Mouse (Mus musculus) lung, postnatal 36 days (tissue): Measurements from ENCODE around the gene Capg.

Source experiments
- DNase-seq: peaks from one replicate; pipeline ENCODE4 v3.0.0; 2022; ENCODE audit warnings: mixed read lengths

Capg gene

DNA sequence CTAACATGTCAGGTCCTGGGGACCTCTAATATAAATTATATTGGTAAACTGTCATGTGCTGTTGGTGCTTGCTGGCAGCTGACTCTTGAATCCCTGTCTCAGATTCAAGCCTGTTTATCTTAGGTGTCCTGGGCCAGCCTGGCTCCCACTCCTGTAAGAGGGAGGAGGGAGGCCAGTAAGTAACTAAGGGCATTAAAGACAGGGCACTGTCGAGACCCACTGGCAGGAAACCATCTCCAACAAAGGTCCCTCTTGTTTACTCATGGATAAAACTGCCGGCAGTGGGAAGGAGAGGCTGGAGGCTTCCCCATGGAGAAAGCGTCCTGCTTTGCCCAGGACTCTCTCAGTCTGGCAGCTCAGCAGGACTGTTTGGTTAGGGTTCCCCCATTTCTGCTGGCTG is 27.6 kb downstream of the Capg start:
- no peak for DNase-seq

DNA sequence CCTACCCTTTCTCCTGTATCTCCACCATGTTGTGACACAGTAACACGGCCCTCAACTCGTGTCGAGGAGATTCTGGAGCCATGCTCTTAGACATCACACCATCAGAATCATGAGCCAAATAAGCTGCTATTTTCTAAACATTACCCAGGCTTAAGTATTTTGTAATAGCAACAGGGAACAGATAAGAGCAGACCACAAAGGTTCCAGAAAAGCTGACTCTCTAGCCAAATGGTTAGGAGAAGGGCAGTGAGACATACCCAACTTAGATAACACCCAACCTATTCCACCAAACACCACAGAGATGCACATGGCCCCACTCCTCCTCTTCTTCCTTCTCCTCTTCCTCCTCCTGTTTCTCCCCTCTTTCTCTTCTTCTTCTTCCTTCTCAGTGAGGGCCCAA is 31.9 kb downstream of the Capg start:
- no peak for DNase-seq

- DNase-seq, result peak; percentile 50
Measured at GRCm38 (mm10) chr6:72581625-72582382, 37.6 kb downstream of the Capg start.

DNA sequence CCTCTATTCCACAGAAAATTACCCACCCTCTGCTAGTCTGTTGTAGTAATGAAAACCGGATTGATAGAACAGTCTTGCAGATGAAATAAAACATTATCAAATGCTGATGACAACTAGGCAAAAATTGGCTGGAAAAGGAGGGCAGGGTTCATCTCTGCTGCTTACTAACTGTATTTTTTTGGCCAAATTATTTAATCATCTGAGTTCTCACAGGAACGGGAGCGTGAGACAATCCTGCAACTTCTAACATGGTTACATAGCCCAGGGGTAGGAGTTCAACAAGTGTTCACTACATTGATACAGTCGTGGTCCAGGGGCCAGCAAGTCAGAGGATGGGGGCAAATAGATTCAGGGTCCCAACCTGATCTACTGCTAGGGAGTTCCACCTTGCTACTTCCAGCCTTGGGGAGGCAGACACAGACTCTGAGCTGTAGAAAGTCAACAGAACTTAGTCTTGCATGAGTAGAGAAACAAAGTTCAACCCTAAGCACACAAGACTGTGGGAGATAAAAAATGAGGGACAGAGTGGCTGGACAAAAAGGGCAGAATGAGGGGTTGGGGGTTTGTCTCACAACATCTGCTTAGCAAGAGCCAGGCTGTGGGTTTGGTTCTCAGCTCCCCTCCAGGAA is 39.1 kb downstream of the Capg start:
- DNase-seq, result no peak

GRCm38 (mm10) chr6:72584154-72584553 is 40.0 kb downstream of the Capg start:
- DNase-seq, result no peak

- DNase-seq, result no peak
Measured at GRCm38 (mm10) chr6:72586701-72587100, 42.5 kb downstream of the Capg start.

- no peak for DNase-seq
Measured at GRCm38 (mm10) chr6:72588307-72588706, 44.1 kb downstream of the Capg start.

GRCm38 (mm10) chr6:72590111-72590510 is 45.9 kb downstream of the Capg start:
- DNase-seq, result no peak

- no peak for DNase-seq
Measured at GRCm38 (mm10) chr6:72593011-72593803, 49.0 kb downstream of the Capg start.

GRCm38 (mm10) chr6:72593914-72594313 is 49.7 kb downstream of the Capg start:
- no peak for DNase-seq

GRCm38 (mm10) chr6:72597083-72597874 is 53.1 kb downstream of the Capg start:
- DNase-seq, result peak; percentile 61

DNA sequence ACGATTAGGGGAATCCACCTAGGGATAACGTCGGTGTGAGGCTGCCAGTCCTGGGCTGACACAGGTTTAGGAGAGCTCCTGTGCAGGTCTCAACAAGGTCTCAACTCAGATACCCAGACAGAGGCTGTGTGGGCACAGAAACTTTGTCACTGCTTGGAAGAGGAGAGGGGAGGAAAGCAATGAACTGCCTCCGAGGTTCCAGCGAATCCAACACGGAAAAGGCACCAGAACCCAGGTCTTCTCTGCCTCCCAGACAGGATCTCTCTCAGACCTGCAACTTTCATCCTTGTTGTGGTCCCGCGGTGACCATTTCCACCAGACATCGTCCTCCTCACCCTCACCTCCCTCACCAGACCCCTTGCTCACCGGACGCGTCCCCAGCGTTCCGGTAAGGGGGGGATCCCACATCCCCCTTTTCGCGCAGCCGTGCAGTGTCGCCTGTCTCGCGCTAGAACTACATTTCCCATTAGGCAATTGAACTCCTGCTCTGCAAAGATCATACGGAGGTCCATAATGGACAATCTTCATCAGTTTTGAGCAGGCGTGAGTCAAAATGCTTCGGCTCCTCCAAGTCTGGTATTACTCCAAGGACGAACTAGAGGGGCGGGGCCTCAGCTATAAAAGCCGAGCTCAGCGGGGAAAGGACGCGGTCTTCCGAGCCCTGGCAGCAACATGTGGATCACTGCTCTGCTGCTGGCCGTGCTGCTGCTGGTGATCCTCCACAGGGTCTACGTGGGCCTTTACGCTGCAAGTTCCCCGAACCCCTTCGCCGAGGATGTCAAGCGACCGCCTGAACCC is 54.0 kb downstream of the Capg start, which contains the start of the genes Elmod3 and Retsat:
TSS of gene Elmod3 (minus strand) at position 458 of the 798 bp plus-strand sequence.
TSS of gene Retsat (plus strand) at position 520 of the 798 bp plus-strand sequence.
- peak; percentile 98 for DNase-seq

- peak; percentile 28 for DNase-seq
Measured at GRCm38 (mm10) chr6:72598791-72599557, 54.8 kb downstream of the Capg start.

DNA sequence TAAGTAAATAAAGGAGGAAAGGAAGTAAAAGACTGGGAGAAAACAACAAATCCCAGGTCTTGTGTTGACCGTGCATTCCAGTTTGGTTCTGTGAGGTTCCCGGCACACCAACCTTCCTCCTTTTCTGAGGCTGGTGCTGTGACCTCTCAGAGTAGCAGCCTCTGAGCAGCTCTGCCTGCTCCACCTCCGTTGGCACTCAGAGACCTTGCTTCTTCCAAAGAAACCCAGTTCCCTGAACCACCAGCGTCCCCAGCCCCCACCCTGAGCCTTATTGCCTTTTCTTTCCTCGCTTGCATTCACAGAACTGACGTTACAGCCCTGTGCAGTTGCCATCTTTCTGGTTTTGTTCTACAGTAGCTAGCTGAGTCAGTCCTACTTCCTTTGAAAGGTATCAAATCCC is 56.0 kb downstream of the Capg start:
- no peak for DNase-seq

DNA sequence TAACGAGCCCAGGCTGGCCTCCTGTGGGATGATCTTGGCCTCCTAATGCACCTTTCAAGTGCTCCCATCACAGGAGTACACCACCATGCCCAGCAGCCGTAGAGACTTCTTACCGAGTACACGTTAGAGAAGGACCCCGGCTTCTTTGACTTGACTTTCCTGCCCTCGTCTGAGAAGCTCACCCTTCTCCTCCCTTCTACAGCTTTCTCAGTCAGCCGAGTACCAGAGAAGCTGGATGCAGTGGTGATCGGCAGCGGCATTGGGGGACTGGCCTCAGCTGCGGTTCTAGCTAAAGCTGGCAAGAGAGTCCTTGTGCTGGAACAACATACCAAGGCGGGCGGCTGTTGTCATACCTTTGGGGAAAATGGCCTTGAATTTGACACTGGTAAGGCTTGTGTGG is 56.6 kb downstream of the Capg start:
- no peak for DNase-seq

GRCm38 (mm10) chr6:72601732-72602131 is 57.5 kb downstream of the Capg start:
- DNase-seq, result peak; percentile 95

DNA sequence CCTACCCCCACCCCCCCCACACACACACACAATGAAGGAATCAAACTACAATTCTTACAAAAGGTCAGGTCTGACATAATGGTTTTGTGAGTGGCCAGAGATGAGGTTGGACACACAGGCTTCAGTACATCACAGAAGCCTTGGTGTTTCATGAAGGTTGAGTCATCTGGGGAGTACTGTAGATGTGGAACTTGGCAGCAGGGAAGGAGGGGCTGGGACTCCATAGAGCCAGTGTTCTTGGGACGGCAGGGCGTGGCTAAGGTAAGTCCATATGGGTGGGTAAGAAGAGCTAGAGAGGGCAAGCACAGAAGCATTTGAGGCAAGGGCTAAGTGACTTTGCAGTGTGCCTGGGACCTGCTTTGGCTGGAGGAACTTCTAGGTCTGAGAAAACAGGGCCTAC is 59.9 kb downstream of the Capg start:
- no peak for DNase-seq

DNA sequence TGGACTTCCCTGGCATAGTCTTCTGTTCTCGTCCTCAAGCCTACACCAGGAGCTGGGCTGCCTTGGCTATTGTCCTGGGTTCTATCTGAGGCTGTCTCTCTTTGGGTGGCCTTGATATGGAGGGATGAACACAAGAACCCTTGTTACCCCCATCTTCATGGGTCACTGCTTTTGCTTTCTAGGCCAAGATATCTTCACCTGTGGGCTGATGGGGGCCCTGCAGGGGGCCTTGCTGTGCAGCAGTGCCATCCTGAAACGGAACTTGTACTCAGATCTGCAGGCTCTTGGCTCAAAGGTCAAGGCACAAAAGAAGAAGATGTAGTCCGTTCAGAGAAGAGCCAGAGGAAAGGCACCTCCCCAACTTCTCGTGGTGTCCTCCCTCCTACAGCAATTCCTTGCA is 62.9 kb downstream of the Capg start:
- no peak for DNase-seq

DNA sequence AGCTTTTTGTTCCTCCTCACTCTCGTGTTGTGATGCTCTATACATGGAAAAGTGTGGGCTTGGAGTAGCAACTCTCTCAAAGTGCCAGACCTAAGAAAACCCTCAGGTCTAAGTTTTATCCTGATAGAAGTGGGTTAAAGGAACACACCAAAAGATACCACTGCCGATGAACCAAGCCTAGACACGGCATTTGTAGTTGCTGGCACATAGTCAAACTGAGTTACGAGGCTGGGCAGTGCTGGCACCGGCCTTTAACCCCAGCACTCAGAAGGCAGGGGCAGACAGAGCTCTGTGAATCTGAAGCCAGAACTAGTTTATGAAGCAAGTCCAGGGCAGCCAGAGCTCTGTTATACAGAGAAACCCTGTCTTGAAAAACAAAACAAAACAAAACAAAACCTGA is 63.5 kb downstream of the Capg start:
- no peak for DNase-seq

DNA sequence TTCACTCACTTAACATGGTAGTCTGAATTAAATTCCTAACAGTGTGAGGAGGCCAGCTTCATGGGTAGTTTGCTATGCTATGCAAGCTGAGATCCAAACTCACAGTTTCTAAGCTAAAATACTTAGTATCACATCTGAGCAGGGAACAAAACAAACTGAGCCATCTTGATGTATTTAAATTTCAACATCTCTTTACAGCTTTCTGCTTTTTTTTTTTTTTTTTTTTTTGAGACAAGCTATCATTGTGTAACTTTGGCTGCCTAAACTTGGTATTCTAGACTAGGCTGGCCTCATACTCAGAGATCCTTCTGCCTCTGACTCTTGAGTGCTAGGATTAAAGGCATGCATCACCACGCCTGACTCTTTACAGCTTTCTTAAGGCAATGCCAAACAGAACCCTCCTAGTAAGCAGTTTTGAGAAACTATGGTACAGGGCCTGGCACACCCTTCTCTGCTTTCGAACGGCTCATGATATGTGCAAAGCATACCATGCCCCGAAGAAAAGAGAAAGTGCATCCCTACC is 64.5 kb downstream of the Capg start:
- DNase-seq, result no peak

DNA sequence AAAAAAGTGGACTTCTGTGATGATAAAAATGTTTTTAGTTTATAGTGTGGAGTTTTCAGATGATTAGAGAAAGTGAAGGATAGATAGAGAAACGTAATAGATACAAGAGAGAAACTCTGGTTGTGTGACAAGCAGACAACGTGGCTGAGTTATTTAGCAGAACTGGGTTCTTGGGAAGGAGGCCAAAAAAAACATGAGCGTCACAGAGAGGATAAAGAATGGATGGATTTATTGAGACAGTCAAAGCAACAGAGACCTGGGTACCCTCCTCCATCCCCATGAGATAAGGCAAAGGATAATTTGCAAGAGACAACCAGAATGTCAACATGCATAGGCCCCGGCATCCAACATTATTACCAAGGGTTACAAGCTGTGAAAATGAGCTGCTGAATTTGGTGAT is 66.1 kb downstream of the Capg start:
- no peak for DNase-seq
